Mouse (Mus musculus) embryonic facial prominence, embryonic 13.5 days (tissue): ENCODE measurements at regions not wholly inside any gene's neighbourhood (a gene's known extent, or its start where the extent isn't known, plus 50 kb on each side); places are given as distances from the start of the nearest gene placed in this dataset.

Experiments
- ATAC-seq: fragments of 200-750 bp; cut with Nextera tagmentation; 2 replicates; pipeline ENCODE4 v1.8.0; 2017; ENCODE audit warnings: low read depth; ENCODE audit not compliant: insufficient number of reproducible peaks, insufficient read depth, low FRiP score, low TSS enrichment
- H3K27ac ChIP-seq: fragments of 300-500 bp; sonication (generic); 2 replicates; pipeline ENCODE4 v1.5.1; 2015; ENCODE audit warnings: moderate library complexity, mild to moderate bottlenecking, inconsistent platforms
- H3K27me3 ChIP-seq: fragments of 300-500 bp; sonication (generic); 2 replicates; pipeline ENCODE4 v1.6.1; 2015; ENCODE audit warnings: mild to moderate bottlenecking, inconsistent platforms
- H3K36me3 ChIP-seq: fragments of 300-500 bp; sonication (generic); 2 replicates; pipeline ENCODE4 v1.6.1; 2015; ENCODE audit warnings: mild to moderate bottlenecking, inconsistent platforms
- H3K4me1 ChIP-seq: fragments of 300-500 bp; sonication (generic); 2 replicates; pipeline ENCODE4 v1.6.1; 2015; ENCODE audit warnings: inconsistent platforms
- H3K4me2 ChIP-seq: fragments of 300-500 bp; sonication (generic); 2 replicates; pipeline ENCODE4 v1.6.1; 2015; ENCODE audit warnings: moderate library complexity, mild to moderate bottlenecking, inconsistent platforms
- H3K4me3 ChIP-seq: fragments of 300-500 bp; sonication (generic); 2 replicates; pipeline ENCODE4 v1.5.1; 2015; ENCODE audit warnings: mild to moderate bottlenecking, inconsistent platforms
- H3K9ac ChIP-seq: fragments of 300-500 bp; sonication (generic); 2 replicates; pipeline ENCODE4 v1.6.1; 2015; ENCODE audit warnings: mild to moderate bottlenecking, inconsistent platforms
- H3K9me3 ChIP-seq: fragments of 300-500 bp; sonication (generic); 2 replicates; pipeline ENCODE4 v1.6.1; 2016; ENCODE audit warnings: inconsistent platforms
- WGBS: fragments of 180-500 bp; shearing (Covaris S2); methylation state at CpG from one replicate; pipeline ENCODE4 v1.1.7; 2015; ENCODE audit warnings: mixed read lengths; 5-methylcytosine and 5-hydroxymethylcytosine counted together

- no peak for ATAC-seq
- 68% methylated on average over 10 of the region's 10 CpGs for WGBS
These were observed 55.5 kb upstream of the Itga11 start for GRCm38 (mm10) chr9:62622106-62622505.

GRCm38 (mm10) chr9:62624562-62625044 is 53.0 kb upstream of the Itga11 start:
- ATAC-seq, result no peak
- Histone ChIP-seq H3K27me3 (no peaks in the 10 kb centered on the region), H3K36me3 (no peaks in the 10 kb centered on the region), H3K9me3 (no peaks in the 10 kb centered on the region), H3K9ac (no peak overlapping the region), H3K27ac (no peak overlapping the region), H3K4me1 (peaks cover 10% of the 10 kb centered on the region; the same call in 1 of the 2 replicates), H3K4me3 (no peak overlapping the region), H3K4me2 (no peak overlapping the region)
- WGBS, result 76% methylated on average over 8 of the region's 8 CpGs

More at GRCm38 (mm10) chr9:62622106-62622505, 55.5 kb upstream of the Itga11 start:
- no peak overlapping the region for H3K9ac ChIP-seq
- no peak overlapping the region for H3K4me3 ChIP-seq
- H3K27me3 ChIP-seq, result no peaks in the 10 kb centered on the region
- H3K4me1 ChIP-seq, result peaks cover 9% of the 10 kb centered on the region; the same call in 1 of the 2 replicates
- no peaks in the 10 kb centered on the region for H3K9me3 ChIP-seq
- H3K4me2 ChIP-seq, result no peak overlapping the region
- H3K36me3 ChIP-seq, result no peaks in the 10 kb centered on the region
- no peak overlapping the region for H3K27ac ChIP-seq

- Histone ChIP-seq H3K4me3 (no peak overlapping the region), H3K27ac (peak overlapping the region; percentile 12; the same call in 1 of the 2 replicates), H3K9ac (no peak overlapping the region)
These were observed 50.3 kb upstream of the Itga11 start for GRCm38 (mm10) chr9:62627071-62628000.

More at GRCm38 (mm10) chr9:62627071-62628000, 50.3 kb upstream of the Itga11 start:
- Histone ChIP-seq H3K4me2 (no peak overlapping the region), H3K36me3 (no peaks in the 10 kb centered on the region), H3K9me3 (no peaks in the 10 kb centered on the region), H3K27me3 (no peaks in the 10 kb centered on the region), H3K4me1 (peaks cover 6% of the 10 kb centered on the region; the same call in 1 of the 2 replicates)
- ATAC-seq, result no peak
- 63% methylated on average over 6 of the region's 6 CpGs for WGBS
